Mouse (Mus musculus): ENCODE measurements around the gene Sall4. TPM values are rescaled to one million over a fixed set of nuclear protein-coding genes. Genes with fewer than 3 reads are reported as not detected.

Gene Sall4
- polyA plus RNA-seq, 1 experiment from 2014 or later, result 0.09 TPM

DNA sequence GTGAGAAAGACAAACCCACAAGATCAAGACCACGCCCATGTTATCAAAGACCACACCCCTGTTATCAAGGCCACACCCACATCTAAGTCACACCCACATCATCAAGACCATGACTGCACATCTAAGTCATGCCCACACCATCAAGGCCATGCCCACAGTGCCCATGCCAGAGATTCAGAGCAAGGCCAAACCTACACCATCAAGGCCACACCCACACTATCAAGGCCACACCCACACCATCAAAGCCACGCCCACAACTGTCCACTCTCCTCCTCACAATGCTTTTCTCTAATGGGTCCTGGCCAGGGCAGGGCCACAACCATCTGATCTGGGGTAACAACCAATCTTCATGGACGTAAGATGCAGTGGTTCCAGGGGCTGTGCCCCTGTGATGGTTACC lies 56.8 kb downstream of the Sall4 start:
- Histone ChIP-seq H3K4me1 (ENCODE audit: insufficient read depth, low read length) (no peaks in the 10 kb centered on the region), H3K4me2 (replicated peaks; ENCODE audit: low read depth, low read length) (no peak overlapping the region), H3K9me3 (ENCODE audit: low read length) (no peaks in the 10 kb centered on the region), H3K36me3 (ENCODE audit: insufficient read depth, low read length) (0 out of 2 replicates have a peak, but pooled peaks cover under 1% of the 10 kb centered on the region), H3K4me3 (ENCODE audit: low read length) (no peak overlapping the region), H3K27me3 (ENCODE audit: insufficient read depth, low read length) (no peaks in the 10 kb centered on the region), H3K27ac (ENCODE audit: low read length) (no peak overlapping the region), H3K9ac (replicated peaks; ENCODE audit: low read length) (no peak overlapping the region)
- 65% methylated on average over 3 of the region's 3 CpGs for WGBS
- no peak for ATAC-seq (ENCODE audit: low FRiP score, low TSS enrichment)

DNA sequence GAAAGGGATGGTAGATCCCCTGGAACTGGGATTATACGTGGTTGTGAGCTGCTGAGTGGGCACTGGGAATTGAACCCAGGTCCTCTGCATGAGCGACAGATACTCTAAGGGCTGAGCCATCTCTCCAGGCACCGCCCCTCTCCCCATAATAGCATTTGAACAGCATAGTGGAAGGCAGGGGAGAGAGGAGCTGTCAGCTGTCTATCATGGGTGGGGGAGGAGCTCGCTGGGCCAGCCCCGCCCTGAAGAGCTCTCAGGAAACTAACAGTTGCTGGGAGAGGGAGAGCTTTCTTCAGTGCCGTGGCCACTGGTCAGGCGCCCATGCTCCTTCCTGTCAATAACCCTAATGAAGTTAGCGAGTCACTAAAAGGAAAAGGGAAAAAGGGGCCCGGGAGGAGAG lies 60.0 kb downstream of the Sall4 start:
- H3K27ac ChIP-seq (ENCODE audit: low read length), result no peak overlapping the region
- no peak overlapping the region for H3K4me2 ChIP-seq (replicated peaks; ENCODE audit: low read depth, low read length)
- H3K36me3 ChIP-seq (ENCODE audit: insufficient read depth, low read length), result peaks cover 3% of the 10 kb centered on the region; the same call in 1 of the 2 replicates
- no peaks in the 10 kb centered on the region for H3K9me3 ChIP-seq (ENCODE audit: low read length)
- H3K27me3 ChIP-seq (ENCODE audit: insufficient read depth, low read length), result no peaks in the 10 kb centered on the region
- H3K9ac ChIP-seq (replicated peaks; ENCODE audit: low read length), result no peak overlapping the region
- no peaks in the 10 kb centered on the region for H3K4me1 ChIP-seq (ENCODE audit: insufficient read depth, low read length)
- ATAC-seq (ENCODE audit: low FRiP score, low TSS enrichment), result no peak
- 52% methylated on average over 9 of the region's 9 CpGs for WGBS
- no peak overlapping the region for H3K4me3 ChIP-seq (ENCODE audit: low read length)

DNA sequence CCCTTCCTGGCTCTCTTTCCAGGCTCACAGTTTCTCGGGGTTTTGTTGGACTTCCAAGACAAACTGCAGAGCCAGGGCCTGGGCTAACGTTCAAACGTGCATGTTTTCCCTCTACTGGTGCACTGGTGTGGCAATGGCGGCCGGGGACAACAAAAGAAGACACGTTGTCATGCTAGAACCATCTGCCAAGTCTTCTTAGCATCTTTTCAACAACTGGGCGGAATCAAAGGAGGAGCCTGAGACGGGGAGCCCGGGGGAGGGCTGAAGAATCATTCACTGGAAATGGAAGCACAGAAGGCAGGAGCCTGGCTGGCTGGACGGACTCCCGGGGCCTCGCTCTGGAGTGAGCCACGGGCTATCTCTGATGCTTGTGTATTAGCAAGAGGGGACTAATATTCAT lies 65.5 kb downstream of the Sall4 start:
- H3K9me3 ChIP-seq (ENCODE audit: low read length), result peaks cover 5% of the 10 kb centered on the region; the same call in 1 of the 2 replicates
- 49% methylated on average over 13 of the region's 13 CpGs for WGBS
- H3K4me1 ChIP-seq (ENCODE audit: insufficient read depth, low read length), result no peaks in the 10 kb centered on the region
- no peak overlapping the region for H3K27ac ChIP-seq (ENCODE audit: low read length)
- H3K27me3 ChIP-seq (ENCODE audit: insufficient read depth, low read length), result no peaks in the 10 kb centered on the region
- no peak overlapping the region for H3K4me3 ChIP-seq (ENCODE audit: low read length)
- peaks cover 6% of the 10 kb centered on the region; the same call in 1 of the 2 replicates for H3K36me3 ChIP-seq (ENCODE audit: insufficient read depth, low read length)
- no peak overlapping the region for H3K9ac ChIP-seq (replicated peaks; ENCODE audit: low read length)
- H3K4me2 ChIP-seq (replicated peaks; ENCODE audit: low read depth, low read length), result no peak overlapping the region
- ATAC-seq (ENCODE audit: low FRiP score, low TSS enrichment), result no peak

Other genes starting within 250 kb of the Sall4 start
- 2.6 and 2.8 TPM in 2 replicates for gene Nfatc2, start 166.3 kb downstream of the Sall4 start, polyA plus RNA-seq (2015; fragmentation: Nextera tagmentation; extraction: Ambion mirVana)
- 10.3 and 12.4 TPM in 2 replicates for gene Atp9a, start 25.5 kb downstream of the Sall4 start, polyA plus RNA-seq (2015; fragmentation: Nextera tagmentation; extraction: Ambion mirVana)
- 30.1 and 33.0 TPM in 2 replicates for gene Zfp64, start 187.6 kb upstream of the Sall4 start, polyA plus RNA-seq (2015; fragmentation: Nextera tagmentation; extraction: Ambion mirVana)

All from kidney, embryonic 16.5 days (tissue).